Mouse (Mus musculus): Measurements from ENCODE around the gene Agfg1. TPM values are rescaled to one million over a fixed set of nuclear protein-coding genes. Genes with fewer than 3 reads are reported as not detected.

The Agfg1 gene
- polyA plus RNA-seq, 1 experiment, result 38.3 TPM

- no peak overlapping the region for H3K4me3 ChIP-seq (ENCODE audit: insufficient read depth, low read length)
- TF ChIP-seq CTCF (IDR thresholded peaks at IDR 0.05; ENCODE audit: low read depth, low read length) (no peak), POLR2A (IDR thresholded peaks at IDR 0.05; ENCODE audit: borderline replicate concordance, low read depth, low read length) (no peak)
- H3K27ac ChIP-seq (ENCODE audit: insufficient read depth, low read depth, low read length), result no peak overlapping the region
- peaks cover 42% of the 10 kb centered on the region for H3K4me1 ChIP-seq (ENCODE audit: control insufficient read depth, insufficient read depth, low read length)
These were observed 38.0 kb upstream of the Agfg1 start for GRCm38 (mm10) chr1:82801105-82801783.

GRCm38 (mm10) chr1:82803608-82804007, 35.7 kb upstream of the Agfg1 start:
- TF ChIP-seq CTCF (IDR thresholded peaks at IDR 0.05; ENCODE audit: low read depth, low read length) (peak; percentile 46; the same call in 1 of the 2 replicates), POLR2A (IDR thresholded peaks at IDR 0.05; ENCODE audit: borderline replicate concordance, low read depth, low read length) (no peak)
- peaks cover 22% of the 10 kb centered on the region for H3K4me1 ChIP-seq (ENCODE audit: control insufficient read depth, insufficient read depth, low read length)
- H3K4me3 ChIP-seq (ENCODE audit: insufficient read depth, low read length), result no peak overlapping the region
- H3K27ac ChIP-seq (ENCODE audit: insufficient read depth, low read depth, low read length), result no peak overlapping the region

- H3K4me1 ChIP-seq (ENCODE audit: control insufficient read depth, insufficient read depth, low read length), result peaks cover 22% of the 10 kb centered on the region
- H3K4me3 ChIP-seq (ENCODE audit: insufficient read depth, low read length), result no peak overlapping the region
- TF ChIP-seq POLR2A (IDR thresholded peaks at IDR 0.05; ENCODE audit: borderline replicate concordance, low read depth, low read length) (no peak), CTCF (IDR thresholded peaks at IDR 0.05; ENCODE audit: low read depth, low read length) (no peak)
- no peak overlapping the region for H3K27ac ChIP-seq (ENCODE audit: insufficient read depth, low read depth, low read length)
These were observed 35.2 kb upstream of the Agfg1 start for GRCm38 (mm10) chr1:82804059-82804458.

GRCm38 (mm10) chr1:82806391-82806790, 32.9 kb upstream of the Agfg1 start:
- H3K27ac ChIP-seq (ENCODE audit: insufficient read depth, low read depth, low read length), result no peak overlapping the region
- peaks cover 6% of the 10 kb centered on the region for H3K4me1 ChIP-seq (ENCODE audit: control insufficient read depth, insufficient read depth, low read length)
- H3K4me3 ChIP-seq (ENCODE audit: insufficient read depth, low read length), result no peak overlapping the region
- TF ChIP-seq POLR2A (IDR thresholded peaks at IDR 0.05; ENCODE audit: borderline replicate concordance, low read depth, low read length) (no peak), CTCF (IDR thresholded peaks at IDR 0.05; ENCODE audit: low read depth, low read length) (no peak)

GRCm38 (mm10) chr1:82807206-82807605, 32.1 kb upstream of the Agfg1 start:
- TF ChIP-seq CTCF (IDR thresholded peaks at IDR 0.05; ENCODE audit: low read depth, low read length) (no peak), POLR2A (IDR thresholded peaks at IDR 0.05; ENCODE audit: borderline replicate concordance, low read depth, low read length) (no peak)
- Histone ChIP-seq H3K27ac (ENCODE audit: insufficient read depth, low read depth, low read length) (no peak overlapping the region), H3K4me1 (ENCODE audit: control insufficient read depth, insufficient read depth, low read length) (0 out of 2 replicates have a peak, but pooled peaks cover 2% of the 10 kb centered on the region)

GRCm38 (mm10) chr1:82808564-82808963, 30.7 kb upstream of the Agfg1 start:
- Histone ChIP-seq H3K4me1 (ENCODE audit: control insufficient read depth, insufficient read depth, low read length) (0 out of 2 replicates have a peak, but pooled peaks cover 2% of the 10 kb centered on the region), H3K27ac (ENCODE audit: insufficient read depth, low read depth, low read length) (no peak overlapping the region), H3K4me3 (ENCODE audit: insufficient read depth, low read length) (no peak overlapping the region)
- no peak for TF ChIP-seq POLR2A (IDR thresholded peaks at IDR 0.05; ENCODE audit: borderline replicate concordance, low read depth, low read length)
- no peak for TF ChIP-seq CTCF (IDR thresholded peaks at IDR 0.05; ENCODE audit: low read depth, low read length)

More at GRCm38 (mm10) chr1:82807206-82807605, 32.1 kb upstream of the Agfg1 start:
- no peak overlapping the region for H3K4me3 ChIP-seq (ENCODE audit: insufficient read depth, low read length)

GRCm38 (mm10) chr1:82811766-82812165, 27.5 kb upstream of the Agfg1 start:
- H3K4me1 ChIP-seq (ENCODE audit: control insufficient read depth, insufficient read depth, low read length), result peaks cover 11% of the 10 kb centered on the region
- no peak overlapping the region for H3K27ac ChIP-seq (ENCODE audit: insufficient read depth, low read depth, low read length)
- no peak overlapping the region for H3K4me3 ChIP-seq (ENCODE audit: insufficient read depth, low read length)
- TF ChIP-seq CTCF (IDR thresholded peaks at IDR 0.05; ENCODE audit: low read depth, low read length), result no peak
- TF ChIP-seq POLR2A (IDR thresholded peaks at IDR 0.05; ENCODE audit: borderline replicate concordance, low read depth, low read length), result no peak

- no peak overlapping the region for H3K27ac ChIP-seq (ENCODE audit: insufficient read depth, low read depth, low read length)
- TF ChIP-seq CTCF (IDR thresholded peaks at IDR 0.05; ENCODE audit: low read depth, low read length) (no peak), POLR2A (IDR thresholded peaks at IDR 0.05; ENCODE audit: borderline replicate concordance, low read depth, low read length) (no peak)
- H3K4me3 ChIP-seq (ENCODE audit: insufficient read depth, low read length), result no peak overlapping the region
- peaks cover 11% of the 10 kb centered on the region for H3K4me1 ChIP-seq (ENCODE audit: control insufficient read depth, insufficient read depth, low read length)
These were observed 23.2 kb upstream of the Agfg1 start for GRCm38 (mm10) chr1:82815941-82816716.

- Histone ChIP-seq H3K27ac (ENCODE audit: insufficient read depth, low read depth, low read length) (no peak overlapping the region), H3K4me1 (ENCODE audit: control insufficient read depth, insufficient read depth, low read length) (peaks cover 11% of the 10 kb centered on the region), H3K4me3 (ENCODE audit: insufficient read depth, low read length) (no peak overlapping the region)
- TF ChIP-seq CTCF (IDR thresholded peaks at IDR 0.05; ENCODE audit: low read depth, low read length) (no peak), POLR2A (IDR thresholded peaks at IDR 0.05; ENCODE audit: borderline replicate concordance, low read depth, low read length) (no peak)
These were observed 19.9 kb upstream of the Agfg1 start for GRCm38 (mm10) chr1:82819366-82819765.

GRCm38 (mm10) chr1:82820179-82820578, 19.1 kb upstream of the Agfg1 start:
- no peak for TF ChIP-seq CTCF (IDR thresholded peaks at IDR 0.05; ENCODE audit: low read depth, low read length)
- TF ChIP-seq POLR2A (IDR thresholded peaks at IDR 0.05; ENCODE audit: borderline replicate concordance, low read depth, low read length), result no peak
- H3K4me1 ChIP-seq (ENCODE audit: control insufficient read depth, insufficient read depth, low read length), result peaks cover 9% of the 10 kb centered on the region

More at GRCm38 (mm10) chr1:82820179-82820578, 19.1 kb upstream of the Agfg1 start:
- no peak overlapping the region for H3K4me3 ChIP-seq (ENCODE audit: insufficient read depth, low read length)
- H3K27ac ChIP-seq (ENCODE audit: insufficient read depth, low read depth, low read length), result no peak overlapping the region
